In the genomic region with DNA sequence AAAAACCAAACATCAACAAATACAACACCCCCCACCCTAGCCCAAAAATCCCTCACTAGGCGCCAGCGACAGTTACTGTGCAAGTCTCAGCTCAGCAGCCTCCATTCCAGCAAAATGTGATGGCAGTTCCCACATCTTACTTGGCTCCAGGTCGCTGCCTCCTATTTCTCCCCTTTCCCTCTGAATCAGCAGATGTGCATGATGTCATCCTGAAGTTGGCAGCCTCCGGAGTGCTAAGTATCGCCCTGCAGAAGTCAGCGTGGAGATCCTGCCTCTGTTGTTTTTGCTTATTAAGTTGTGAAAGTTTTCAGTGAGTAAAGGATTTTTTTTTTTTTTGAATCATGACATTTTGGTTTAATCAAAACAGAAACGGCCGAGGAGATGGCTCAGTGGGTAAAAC, we compare ENCODE assay signal across 8 mouse cellular contexts.
A peak's percentile ranks its signal among the peaks of the same experiment; 100 is the strongest.
DNase-seq lines count a peak whose midpoint lies in the region; ATAC-seq lines count a peak whose summit lies in the region.

No protein-coding gene starts in this region.

- ATAC-seq in heart, embryonic 12.5 days (ENCODE audit: insufficient number of reproducible peaks, low FRiP score): no peak
- no peak for ATAC-seq in hindbrain, embryonic 11.5 days (ENCODE audit: low FRiP score)
- no peak for ATAC-seq in CD4-positive, CD25-positive, alpha-beta regulatory T cell, adult 4 months

- intact Hi-C loops in left cerebral cortex, postnatal 25 days (cut with DNase I): no loop called here

- H3K4me1 ChIP-seq in heart, embryonic 12.5 days (replicated peaks): no peaks in the 10 kb centered on the region
- H3K4me1 ChIP-seq in hindbrain, embryonic 11.5 days (replicated peaks; ENCODE audit: control insufficient read depth, insufficient read depth, low read length): no peaks in the 10 kb centered on the region

- H3K27ac ChIP-seq in heart, embryonic 12.5 days (ENCODE audit: poor library complexity, severe bottlenecking): no peak overlapping the region
- no peak overlapping the region for H3K27ac ChIP-seq in hindbrain, embryonic 11.5 days (ENCODE audit: low read depth, low read length)

- no peaks in the 10 kb centered on the region for H3K27me3 ChIP-seq in heart, embryonic 12.5 days (replicated peaks)
- no peaks in the 10 kb centered on the region for H3K27me3 ChIP-seq in hindbrain, embryonic 11.5 days (ENCODE audit: control insufficient read depth, insufficient read depth, low read length)

- no peak overlapping the region for H3K9ac ChIP-seq in heart, embryonic 12.5 days
- H3K9ac ChIP-seq in hindbrain, embryonic 11.5 days (ENCODE audit: low read depth, low read length): no peak overlapping the region

- H3K36me3 ChIP-seq in heart, embryonic 12.5 days: no peaks in the 10 kb centered on the region
- H3K36me3 ChIP-seq in hindbrain, embryonic 11.5 days (ENCODE audit: control insufficient read depth, insufficient read depth, low read length): no peaks in the 10 kb centered on the region

- 58% methylated on average over 8 of the region's 8 CpGs for whole genome bisulfite sequencing in heart, embryonic 12.5 days
- 71% methylated on average over 8 of the region's 8 CpGs for WGBS in hindbrain, embryonic 11.5 days

- no peak overlapping the region for H3K4me2 ChIP-seq in heart, embryonic 12.5 days
- no peak overlapping the region for H3K4me2 ChIP-seq in hindbrain, embryonic 11.5 days (replicated peaks; ENCODE audit: low read depth, low read length)

- peak; percentile 95 for DNase-seq in heart, adult 11 months
- DNase-seq in MN1 (ENCODE audit: low spot score): peak; percentile 52
- DNase-seq in frontal cortex, adult 2 months (ENCODE audit: extremely low spot score in 1 of 2, low spot score in 1 of 2): peak; percentile 45 to 82
- peak; percentile 37 to 87 for DNase-seq in left cerebral cortex, postnatal 25 days (ENCODE audit: low spot score in 2 of 2)
- DNase-seq in hindbrain, embryonic 11.5 days (ENCODE audit: low spot score): no peak
- DNase-seq in cerebellum, postnatal 4 days (ENCODE audit: low spot score in 2 of 2): no peak

- H3K9me3 ChIP-seq in heart, embryonic 12.5 days (replicated peaks): 0 out of 2 replicates have a peak, but pooled peaks cover 5% of the 10 kb centered on the region
- H3K9me3 ChIP-seq in hindbrain, embryonic 11.5 days (ENCODE audit: control insufficient read depth, low read length): no peaks in the 10 kb centered on the region

- H3K4me3 ChIP-seq in heart, embryonic 12.5 days: no peak overlapping the region
- H3K4me3 ChIP-seq in hindbrain, embryonic 11.5 days (ENCODE audit: low read depth, low read length): no peak overlapping the region

Comparison
In these comparisons a context has a peak if more than half of its experiments do, and no peak if none do; other contexts are left out.
1. DNase-seq: peak in heart, adult 11 months (single experiment), MN1 (single experiment), frontal cortex, adult 2 months (2 of 2) and left cerebral cortex, postnatal 25 days (2 of 2); none in hindbrain, embryonic 11.5 days (single experiment) and cerebellum, postnatal 4 days (0 of 2).